Mouse (Mus musculus) liver, embryonic 14.5 days (tissue): ENCODE data around the gene Cacna1a.

Source experiments
- CTCF ChIP-seq: IDR thresholded peaks from 2 replicates; pipeline ENCODE4 v1.5.1; 2016; ENCODE audit warnings: antibody characterized with exemption, low read depth, control low read depth
- EP300 ChIP-seq: IDR thresholded peaks from 2 replicates; pipeline ENCODE4 v1.6.1; 2016; ENCODE audit warnings: antibody characterized with exemption, low read depth

DNA sequence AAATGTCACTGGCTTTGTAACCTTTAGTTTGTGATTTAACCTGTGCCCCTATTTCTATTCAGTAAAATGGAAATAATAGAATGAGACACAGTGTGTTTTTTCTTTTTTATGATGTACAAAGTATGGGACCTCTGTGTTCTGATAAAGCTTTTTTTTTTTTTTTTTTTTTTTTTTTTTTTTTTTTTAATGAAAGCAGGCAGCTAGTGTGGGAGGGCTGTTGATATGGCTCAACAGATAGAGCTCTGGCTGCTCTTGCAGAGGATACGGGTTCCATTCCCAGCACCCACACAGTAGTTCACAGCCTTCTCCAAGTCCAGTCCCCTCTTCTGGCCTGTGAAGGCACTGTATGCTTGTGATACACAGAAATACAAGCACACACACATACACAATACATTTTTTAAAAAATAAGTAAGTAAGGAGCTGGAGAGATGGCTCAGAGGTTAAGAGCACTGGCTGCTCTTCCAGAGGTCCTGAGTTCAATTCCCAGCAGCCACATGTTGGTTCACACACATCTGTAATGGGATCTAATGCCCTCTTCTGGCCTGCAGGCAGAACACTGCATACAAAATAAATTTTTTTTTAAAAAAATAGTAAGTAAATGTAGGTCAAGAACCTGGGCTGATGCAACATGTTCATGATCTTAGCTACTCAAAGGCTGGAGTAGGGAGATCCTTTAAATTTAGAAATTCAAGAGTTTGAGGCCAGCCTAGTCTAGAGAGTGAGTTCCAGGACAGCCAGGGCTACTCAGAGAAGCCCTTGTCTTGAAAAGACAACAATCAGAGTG lies 253.5 kb downstream of the Cacna1a start:
- TF ChIP-seq CTCF (peak; percentile 15; the same call in 1 of the 2 replicates), EP300 (no peak)
